Mouse (Mus musculus) C2C12 (cell line): ENCODE results near the gene Mcrip2.

Source experiments
- CEBPB ChIP-seq: IDR thresholded peaks from one replicate; pipeline ENCODE4 v1.6.1; 2011; ENCODE audit warnings: low read depth, mild to moderate bottlenecking, control low read depth, moderate library complexity
- CTCF ChIP-seq: IDR thresholded peaks from one replicate; pipeline ENCODE4 v1.5.1; 2011; ENCODE audit not compliant: control insufficient read depth, insufficient read depth, insufficient read length
- MYOG ChIP-seq: IDR thresholded peaks from one replicate; pipeline ENCODE4 v1.6.1; 2011; ENCODE audit not compliant: control insufficient read depth, insufficient read length; ENCODE audit errors: extremely low read depth

- TF ChIP-seq CTCF (no peak), CEBPB (no peak), MYOG (no peak)
These were observed 5.7 kb upstream of the Mcrip2 start for GRCm38 (mm10) chr17:25874148-25874720.
